Mouse (Mus musculus): Measurements from ENCODE around the gene Tmsb15a. TPM values are rescaled to one million over a fixed set of nuclear protein-coding genes. Genes with fewer than 3 reads are reported as not detected.

Tmsb15a gene
- total and polyA plus RNA-seq, 2 experiments from 2014 or later = not detected

DNA sequence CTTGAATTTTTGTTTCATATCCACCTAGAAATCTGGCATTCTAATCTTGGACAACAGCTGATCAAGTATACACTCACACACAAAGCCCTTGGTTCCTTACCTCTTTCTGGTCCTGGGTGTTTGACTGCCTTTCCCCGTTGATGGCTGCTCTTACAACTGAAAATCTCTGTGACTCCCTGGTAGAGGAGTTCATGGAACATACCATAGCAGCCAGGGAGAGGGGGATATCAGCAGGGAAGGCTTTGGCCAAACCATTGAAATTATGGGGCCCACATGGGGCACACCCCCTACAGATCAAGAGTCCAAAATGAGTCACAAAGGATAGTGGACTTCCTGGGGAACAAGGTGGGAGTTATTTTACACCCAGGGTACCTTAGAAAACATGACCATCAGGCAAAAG is 31.4 kb downstream of the Tmsb15a start, which contains the start of gene Tcp11x2:
Tcp11x2 (minus strand) TSS at position 158 of the 400 bp plus-strand sequence.
- TF ChIP-seq CTCF (IDR thresholded peaks at IDR 0.05) = no peak
- 65% methylated on average over 1 of the region's 1 CpGs for WGBS
- H3K9ac ChIP-seq (replicated peaks; ENCODE audit: low read length, poor library complexity, severe bottlenecking) = no peak within 1 kb of the TSS
- H3K4me3 ChIP-seq (ENCODE audit: low read depth, low read length) = no peak within 1 kb of the TSS
- no peak for ATAC-seq (ENCODE audit: low FRiP score)
- H3K36me3 ChIP-seq (ENCODE audit: insufficient read depth, low read length) = no peaks in the 10 kb centered on the region
- no peak within 1 kb of the TSS for H3K4me2 ChIP-seq (ENCODE audit: low read depth, low read length, poor library complexity, severe bottlenecking)
- no peak for DNase-seq (ENCODE audit: low spot score)
- H3K27ac ChIP-seq (ENCODE audit: low read depth, low read length) = no peak within 1 kb of the TSS
- no peaks in the 10 kb centered on the region for H3K4me1 ChIP-seq (ENCODE audit: insufficient read depth, low read length)
- no peaks in the 10 kb centered on the region for H3K27me3 ChIP-seq (ENCODE audit: insufficient read depth, low read length)
- H3K9me3 ChIP-seq (ENCODE audit: low read length) = no peaks in the 10 kb centered on the region

DNA sequence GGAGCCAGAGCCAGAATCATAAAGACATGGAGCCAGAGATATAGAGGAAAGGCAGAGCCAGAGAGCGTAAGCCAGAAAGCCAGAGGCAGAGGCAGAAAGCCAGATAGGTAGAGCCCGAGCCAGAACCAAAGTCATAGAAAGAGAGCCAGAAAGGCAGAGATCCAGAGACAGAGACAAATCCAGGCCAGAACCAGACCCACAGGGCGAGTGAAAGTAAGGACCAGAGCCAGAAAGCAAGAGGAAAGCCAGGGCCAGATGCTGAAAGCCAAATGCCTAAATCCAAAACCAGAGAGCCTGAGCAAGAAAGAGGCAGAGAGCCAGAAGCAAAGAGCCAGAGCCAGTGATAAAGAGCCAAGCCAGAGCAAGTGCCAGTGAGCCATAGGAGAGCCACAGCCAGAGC is 37.3 kb downstream of the Tmsb15a start:
- WGBS = 69% methylated on average over 3 of the region's 3 CpGs
- no peak overlapping the region for H3K4me2 ChIP-seq (ENCODE audit: low read depth, low read length, poor library complexity, severe bottlenecking)
- no peak overlapping the region for H3K27ac ChIP-seq (ENCODE audit: low read depth, low read length)
- no peaks in the 10 kb centered on the region for H3K9me3 ChIP-seq (ENCODE audit: low read length)
- no peak overlapping the region for H3K4me3 ChIP-seq (ENCODE audit: low read depth, low read length)
- H3K4me1 ChIP-seq (ENCODE audit: insufficient read depth, low read length) = no peaks in the 10 kb centered on the region
- ATAC-seq (ENCODE audit: low FRiP score) (no peak), DNase-seq (ENCODE audit: low spot score) (no peak)
- no peak for TF ChIP-seq CTCF (IDR thresholded peaks at IDR 0.05)
- H3K9ac ChIP-seq (replicated peaks; ENCODE audit: low read length, poor library complexity, severe bottlenecking) = no peak overlapping the region
- no peaks in the 10 kb centered on the region for H3K36me3 ChIP-seq (ENCODE audit: insufficient read depth, low read length)
- 0 out of 2 replicates have a peak, but pooled peaks cover 2% of the 10 kb centered on the region for H3K27me3 ChIP-seq (ENCODE audit: insufficient read depth, low read length)

DNA sequence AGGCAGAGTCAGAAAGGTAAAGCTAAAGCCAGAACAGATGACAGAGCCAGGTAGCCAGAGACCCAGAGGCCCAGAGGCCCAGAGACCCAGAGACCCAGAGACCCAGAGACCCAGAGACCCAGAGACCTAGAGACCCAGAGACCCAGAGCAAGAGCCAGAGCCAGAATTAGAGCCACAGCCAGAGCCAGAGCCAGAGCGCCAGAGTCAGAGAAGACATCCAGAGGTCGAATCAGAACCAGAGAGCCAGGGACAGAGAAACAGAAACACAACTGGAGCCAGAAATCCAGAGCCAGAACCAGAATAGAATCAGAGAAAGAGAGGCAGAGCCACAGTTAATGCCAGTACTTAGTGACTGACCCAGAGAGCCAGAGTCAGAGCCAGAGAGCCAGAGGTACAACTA is 43.2 kb downstream of the Tmsb15a start:
- Histone ChIP-seq H3K4me2 (ENCODE audit: low read depth, low read length, poor library complexity, severe bottlenecking) (no peak overlapping the region), H3K27ac (ENCODE audit: low read depth, low read length) (no peak overlapping the region), H3K9ac (replicated peaks; ENCODE audit: low read length, poor library complexity, severe bottlenecking) (no peak overlapping the region), H3K36me3 (ENCODE audit: insufficient read depth, low read length) (no peaks in the 10 kb centered on the region), H3K4me3 (ENCODE audit: low read depth, low read length) (no peak overlapping the region), H3K4me1 (ENCODE audit: insufficient read depth, low read length) (no peaks in the 10 kb centered on the region), H3K9me3 (ENCODE audit: low read length) (no peaks in the 10 kb centered on the region), H3K27me3 (ENCODE audit: insufficient read depth, low read length) (0 out of 2 replicates have a peak, but pooled peaks cover 2% of the 10 kb centered on the region)
- WGBS = 61% methylated on average over 2 of the region's 2 CpGs
- no peak for DNase-seq (ENCODE audit: low spot score)
- no peak for TF ChIP-seq CTCF (IDR thresholded peaks at IDR 0.05)
- no peak for ATAC-seq (ENCODE audit: low FRiP score)

Small RNA genes within 50 kb of the gene (microRNA-seq; reads per million reads assigned to microRNA genes)
- not detected for gene Mir7646 (ENCODE audit: borderline number of aligned reads)

Other genes with a start within 250 kb of the Tmsb15a start
- not detected in 2 replicates for gene AV320801, start 230.7 kb downstream of the Tmsb15a start, total RNA-seq (2014; rRNA removed)
- gene AV320801, start 230.7 kb downstream of the Tmsb15a start, polyA plus RNA-seq (2015; fragmentation: Nextera tagmentation; extraction: Ambion mirVana) = not detected in 2 replicates
- not detected in 2 replicates for gene Nxf7, start 126.5 kb downstream of the Tmsb15a start, total RNA-seq (2014; rRNA removed)
- not detected in 2 replicates for gene Nxf7, start 126.5 kb downstream of the Tmsb15a start, polyA plus RNA-seq (2015; fragmentation: Nextera tagmentation; extraction: Ambion mirVana)
- gene Prame, start 97.6 kb downstream of the Tmsb15a start, total RNA-seq (2014; rRNA removed) = not detected in 2 replicates
- not detected in 2 replicates for gene Prame, start 97.6 kb downstream of the Tmsb15a start, polyA plus RNA-seq (2015; fragmentation: Nextera tagmentation; extraction: Ambion mirVana)
- not detected in 2 replicates for gene Tcp11x2, start 31.5 kb downstream of the Tmsb15a start, total RNA-seq (2014; rRNA removed)
- 0.09 TPM in 1 of 2 replicates, not detected in the other for gene Tcp11x2, start 31.5 kb downstream of the Tmsb15a start, polyA plus RNA-seq (2015; fragmentation: Nextera tagmentation; extraction: Ambion mirVana)
- gene Armcx5, start 17.5 kb upstream of the Tmsb15a start, total RNA-seq (2014; rRNA removed) = 13.1 and 22.9 TPM in 2 replicates
- gene Armcx5, start 17.5 kb upstream of the Tmsb15a start, polyA plus RNA-seq (2015; fragmentation: Nextera tagmentation; extraction: Ambion mirVana) = 23.8 and 31.7 TPM in 2 replicates
- 378 and 474 TPM in 2 replicates for gene Gprasp1, start 17.5 kb upstream of the Tmsb15a start, total RNA-seq (2014; rRNA removed)
- gene Gprasp1, start 17.5 kb upstream of the Tmsb15a start, polyA plus RNA-seq (2015; fragmentation: Nextera tagmentation; extraction: Ambion mirVana) = 288 and 301 TPM in 2 replicates
- 69.9 and 80.2 TPM in 2 replicates for gene Bhlhb9, start 72.3 kb upstream of the Tmsb15a start, total RNA-seq (2014; rRNA removed)
- 106 and 109 TPM in 2 replicates for gene Bhlhb9, start 72.3 kb upstream of the Tmsb15a start, polyA plus RNA-seq (2015; fragmentation: Nextera tagmentation; extraction: Ambion mirVana)
- 198 and 252 TPM in 2 replicates for gene Gprasp2, start 113.8 kb upstream of the Tmsb15a start, total RNA-seq (2014; rRNA removed)
- 285 and 291 TPM in 2 replicates for gene Gprasp2, start 113.8 kb upstream of the Tmsb15a start, polyA plus RNA-seq (2015; fragmentation: Nextera tagmentation; extraction: Ambion mirVana)